Mouse (Mus musculus): Measurements from ENCODE around the gene Fhl2.

DNA sequence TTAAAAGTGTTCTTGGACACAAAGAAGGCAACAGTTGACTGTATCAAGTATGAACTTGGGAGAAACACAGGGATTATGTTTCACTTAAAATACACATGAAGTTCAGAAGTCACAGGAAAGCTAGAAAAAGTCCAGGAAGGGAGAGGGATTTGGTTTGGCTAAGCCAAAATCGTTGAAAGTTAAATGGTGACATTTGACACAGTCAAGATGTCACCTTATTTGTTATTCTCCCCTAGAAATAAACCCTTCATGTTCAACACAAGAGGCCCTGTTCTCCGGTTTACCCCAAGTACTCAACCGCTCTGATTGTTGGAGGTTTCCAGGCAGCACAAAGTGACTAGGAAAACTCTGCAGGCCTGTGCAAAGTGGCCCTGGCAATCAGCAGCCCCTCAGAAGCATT is 18.8 kb upstream of the Fhl2 start:
- TF ChIP-seq CTCF (conservative IDR thresholded peaks at IDR 0.05; ENCODE audit: low read length), result no peak
- TF ChIP-seq NANOG (IDR thresholded peaks at IDR 0.05; ENCODE audit: borderline replicate concordance, low read length), result no peak
- TF ChIP-seq POU5F1 (IDR thresholded peaks at IDR 0.05; ENCODE audit: borderline replicate concordance, low read length), result no peak
